Mouse (Mus musculus) large intestine, adult 2 months (tissue): ENCODE results near the gene Ttc23l. TPM values are rescaled to one million over a fixed set of nuclear protein-coding genes. Genes with fewer than 3 reads are reported as not detected.

Experiments used
- DNase-seq: peaks from one replicate; pipeline ENCODE4 v3.0.0-alpha.2; 2012; ENCODE audit warnings: low read depth, low spot score
- WGBS: fragments of 180-500 bp; shearing (Covaris S2); methylation state at CpG from one replicate; pipeline ENCODE4 v1.1.7; 2018; 5-methylcytosine and 5-hydroxymethylcytosine counted together
- polyA plus RNA-seq: library from polyadenylated mRNA; depleted of rRNA; stranded (reverse); fragments of >200 nt; gene quantifications from 2 replicates; pipeline ENCODE4 v1.2.3, GENCODE M21; 2012; rRNA removed

Ttc23l gene
- polyA plus RNA-seq, 1 experiment, result not detected

DNA sequence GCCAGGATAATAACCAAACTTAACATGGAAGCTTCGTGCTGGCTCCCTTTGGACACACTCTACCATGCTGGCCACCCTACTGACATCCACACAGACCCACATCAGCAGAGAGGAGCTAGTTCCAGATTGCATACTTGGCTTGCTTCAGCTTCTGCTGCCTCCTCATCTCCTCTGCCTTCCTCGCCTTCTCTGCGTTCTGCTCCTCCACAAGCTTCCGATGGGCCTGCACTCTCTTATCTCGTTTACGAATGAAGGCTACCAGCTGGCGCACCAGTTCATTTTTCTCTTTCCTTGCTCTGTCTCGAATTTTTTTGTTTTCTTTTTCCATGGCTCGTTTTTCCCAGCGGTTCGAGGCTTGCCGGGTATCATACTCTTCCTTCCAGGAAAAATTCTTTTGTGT is 97.5 kb downstream of the Ttc23l start:
- no peak for DNase-seq
- 90% methylated on average over 12 of the region's 12 CpGs for WGBS

Other genes with a start within 250 kb of the Ttc23l start
- gene Gm21973, start 233.3 kb downstream of the Ttc23l start, polyA plus RNA-seq, result not detected in 2 replicates
- gene Agxt2, start 200.1 kb downstream of the Ttc23l start, polyA plus RNA-seq, result 0.19 and 0.27 TPM in 2 replicates
- 1.1 and 1.4 TPM in 2 replicates for gene Dnajc21, start 88.2 kb downstream of the Ttc23l start, polyA plus RNA-seq
- gene Brix1, start 72.7 kb downstream of the Ttc23l start, polyA plus RNA-seq, result 2.4 and 2.5 TPM in 2 replicates
- 7.1 and 8.2 TPM in 2 replicates for gene Rad1, start 72.7 kb downstream of the Ttc23l start, polyA plus RNA-seq
- gene Rai14, start 156.0 kb upstream of the Ttc23l start, polyA plus RNA-seq, result 2.0 and 2.6 TPM in 2 replicates